Mouse (Mus musculus) heart, postnatal 36 days (tissue): ENCODE measurements at regions not wholly inside any gene's neighbourhood (a gene's known extent, or its start where the extent isn't known, plus 50 kb on each side); places are given as distances from the start of the nearest gene placed in this dataset.
A peak's percentile ranks its signal among the peaks of the same experiment; 100 is the strongest.

Experiments used
- DNase-seq, 2 experiments: peaks; one replicate each; pipeline ENCODE4 v3.0.0; 2021 to 2022
- intact Hi-C: fragments of 180-260 bp; cut with DNase I; formaldehyde crosslinking; loops from one replicate; pipeline ENCODE4 v1.15.1; 2025

- intact Hi-C loops, result no loop called here
- no peak for DNase-seq
Measured at GRCm38 (mm10) chr13:53722881-53723280, 250.0 kb upstream of the Msx2 start.

DNA sequence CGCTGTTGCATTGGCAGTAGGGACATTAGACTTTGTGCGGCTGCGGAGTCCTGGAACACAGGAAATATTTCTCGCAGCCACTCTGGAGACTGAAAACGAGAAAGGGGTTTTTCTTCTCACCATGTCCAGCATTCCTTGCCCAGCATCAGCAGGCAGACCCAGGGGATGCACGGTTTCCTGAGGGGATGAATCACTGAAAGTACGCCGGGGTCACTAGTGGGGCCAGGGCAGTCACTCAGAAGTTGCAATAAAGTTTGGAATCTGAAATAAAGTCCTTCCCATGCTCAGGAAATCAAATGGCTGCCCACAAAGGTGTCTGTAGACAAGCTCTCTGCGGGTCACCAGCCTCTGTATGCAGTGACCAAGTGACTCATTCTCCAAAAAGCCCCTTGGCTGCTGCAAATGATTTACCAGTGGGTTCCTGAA lies 248.2 kb upstream of the Msx2 start:
- no peak for DNase-seq
- intact Hi-C loops, result no loop called here

- DNase-seq, result no peak
- intact Hi-C loops, result no loop called here
Measured at GRCm38 (mm10) chr13:53717582-53717981, 244.7 kb upstream of the Msx2 start.

GRCm38 (mm10) chr13:53717086-53717485 lies 244.2 kb upstream of the Msx2 start:
- no peak for DNase-seq
- intact Hi-C loops, result no loop called here

DNA sequence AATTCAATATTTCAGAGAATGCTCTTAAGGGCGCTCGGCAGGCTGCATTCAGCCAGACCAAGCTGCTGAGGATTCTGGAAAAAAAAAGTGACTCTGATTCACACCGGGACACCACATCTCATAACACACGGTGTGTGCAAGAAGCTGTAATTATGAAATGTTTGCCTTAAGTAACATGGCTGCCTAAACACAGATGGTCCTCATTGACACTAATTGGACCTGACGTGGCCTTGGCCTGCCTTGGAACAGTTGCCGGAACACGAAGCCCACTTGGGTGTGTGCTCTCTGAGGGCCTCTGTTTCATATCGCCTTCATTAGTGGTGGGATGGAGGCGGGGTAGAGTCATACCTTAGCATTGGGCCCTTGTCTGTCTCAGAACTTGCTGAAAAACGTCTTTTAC lies 236.2 kb upstream of the Msx2 start:
- intact Hi-C loops, result no loop called here
- no peak for DNase-seq

DNA sequence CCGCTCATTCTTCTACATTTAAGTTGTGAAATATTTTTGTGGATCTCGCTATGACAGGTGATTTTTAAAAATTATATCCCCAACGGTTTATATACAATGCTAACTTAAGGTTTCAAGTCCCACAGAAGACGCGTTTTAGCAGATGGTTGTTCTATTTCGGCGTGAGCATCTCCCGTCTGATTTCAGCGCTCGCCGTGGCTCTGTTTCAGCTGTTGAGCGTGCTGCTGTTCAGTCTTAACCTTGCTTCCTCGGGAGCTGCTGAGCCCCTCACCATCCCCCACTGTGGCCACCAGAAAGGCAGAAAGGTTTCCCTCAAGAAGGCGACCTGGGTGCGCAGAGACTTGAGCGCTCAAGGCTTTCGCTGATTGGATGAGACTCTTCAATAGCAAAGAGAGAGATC lies 234.7 kb upstream of the Msx2 start:
- intact Hi-C loops, result no loop called here
- no peak for DNase-seq

DNA sequence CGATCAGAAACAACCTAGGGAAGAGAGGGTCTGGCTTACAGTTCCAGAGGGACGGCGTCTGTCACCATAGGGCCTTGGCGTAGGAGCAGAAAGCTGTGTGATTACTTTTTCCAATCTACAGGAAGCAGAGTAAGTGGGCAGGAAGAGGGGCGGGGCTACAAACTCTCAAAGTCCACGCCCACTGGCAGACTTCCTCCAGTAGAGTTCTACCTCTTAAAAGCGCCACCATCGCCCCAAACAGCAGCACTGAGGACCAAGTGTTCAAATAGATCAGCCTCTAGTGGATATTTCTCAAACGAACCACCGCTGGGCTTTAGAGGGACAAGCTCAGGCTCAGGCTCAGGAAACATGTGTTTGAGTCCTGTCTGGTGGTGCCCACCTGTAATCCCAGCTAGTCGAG lies 231.2 kb upstream of the Msx2 start:
- intact Hi-C loops, result no loop called here
- DNase-seq, result no peak

DNA sequence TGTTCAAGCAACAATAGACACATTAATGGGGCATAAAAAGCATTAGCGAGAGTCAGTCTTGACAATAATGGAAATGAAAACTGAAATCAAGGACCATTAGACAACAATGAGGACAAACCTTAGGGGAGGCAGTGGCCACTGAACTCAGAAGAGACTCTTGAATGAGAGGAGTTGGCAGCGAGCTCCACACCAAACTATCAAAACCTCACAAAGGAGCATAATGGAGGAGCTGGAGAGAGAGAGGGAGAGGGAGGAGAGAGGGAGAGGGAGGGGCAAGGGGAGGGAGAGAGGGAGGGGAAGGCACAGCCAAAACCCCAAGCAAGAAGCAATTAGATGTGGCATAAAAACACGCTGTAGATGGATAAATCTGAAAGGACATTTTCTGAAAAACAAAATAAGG lies 227.4 kb upstream of the Msx2 start:
- intact Hi-C loops, result no loop called here
- DNase-seq, result no peak

DNA sequence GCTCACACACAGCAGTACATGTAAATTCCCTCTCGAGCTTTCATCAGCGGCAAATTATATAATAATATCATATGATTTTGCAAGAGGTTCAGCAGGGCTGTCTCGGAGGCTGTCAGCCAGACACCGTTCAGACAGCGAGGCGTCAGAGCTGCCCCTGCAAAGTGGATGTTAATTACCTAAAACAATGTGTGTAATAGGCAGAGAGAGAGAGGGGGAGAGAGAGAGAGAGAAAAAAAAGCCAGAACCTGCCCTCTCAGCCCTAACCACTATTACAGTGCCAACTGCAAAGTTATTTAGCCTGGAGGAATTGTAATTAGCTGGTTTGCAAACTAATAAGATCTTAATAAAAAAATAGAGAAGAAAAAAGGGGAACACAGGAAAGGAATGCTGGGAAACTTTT lies 225.1 kb upstream of the Msx2 start:
- DNase-seq, result no peak
- intact Hi-C loops, result no loop called here

DNA sequence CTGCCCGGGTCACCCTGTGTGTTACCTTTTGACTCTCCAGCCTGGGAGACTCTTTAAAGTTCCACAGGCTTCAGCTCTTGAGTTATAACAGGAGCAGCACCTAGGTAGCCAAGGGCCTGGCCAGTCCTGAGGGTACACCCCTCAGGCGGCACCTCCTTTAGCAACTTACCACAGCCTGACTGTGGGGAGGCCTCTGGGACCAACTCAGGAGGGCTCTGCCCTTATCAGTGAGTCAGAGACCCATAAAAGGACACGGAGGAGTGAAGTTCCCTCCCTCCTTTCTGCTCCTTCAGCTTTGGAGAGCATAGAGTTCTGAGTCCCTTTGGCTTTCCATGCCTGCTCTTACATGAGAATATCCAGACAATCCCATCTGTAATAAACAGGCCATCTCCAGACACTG lies 222.5 kb upstream of the Msx2 start:
- DNase-seq, result no peak
- intact Hi-C loops, result no loop called here

- no peak for DNase-seq
- intact Hi-C loops, result loop anchor here (5.0 kb wide), 3 partner anchors 73 to 247 kb away; no protein-coding TSS in a partner anchor
Measured at GRCm38 (mm10) chr13:53688934-53689333, 216.1 kb upstream of the Msx2 start.

- peak; percentile 59 to 76 for DNase-seq
- intact Hi-C loops, result loop anchor here (5.0 kb wide), 3 partner anchors 74 to 246 kb away; no protein-coding TSS in a partner anchor
Measured at GRCm38 (mm10) chr13:53688489-53688888, 215.6 kb upstream of the Msx2 start.

DNA sequence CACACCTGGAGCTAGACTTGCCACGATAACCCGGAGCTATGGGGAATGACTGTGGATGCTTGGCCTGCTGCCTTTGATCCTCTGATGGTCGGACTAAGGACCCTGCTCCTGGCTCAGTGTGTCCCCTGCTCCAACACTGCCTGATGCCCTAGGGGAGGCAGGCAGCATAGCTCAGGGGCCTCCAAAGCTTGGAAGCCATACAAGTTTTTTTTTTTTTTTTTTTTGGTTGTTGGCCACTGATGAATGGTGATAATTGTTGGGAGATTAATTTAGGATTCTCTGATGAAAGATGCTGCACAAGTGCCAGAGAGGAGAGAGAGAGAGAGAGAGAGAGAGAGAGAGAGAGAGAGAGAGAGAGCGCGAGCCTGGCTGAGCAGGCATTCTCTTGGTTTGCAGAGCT lies 211.6 kb upstream of the Msx2 start:
- intact Hi-C loops, result no loop called here
- DNase-seq, result no peak

- intact Hi-C loops, result no loop called here
- DNase-seq, result no peak
Measured at GRCm38 (mm10) chr13:53677187-53677586, 204.3 kb upstream of the Msx2 start.

- intact Hi-C loops, result no loop called here
- no peak for DNase-seq
Measured at GRCm38 (mm10) chr13:53670361-53670760, 197.5 kb upstream of the Msx2 start.

DNA sequence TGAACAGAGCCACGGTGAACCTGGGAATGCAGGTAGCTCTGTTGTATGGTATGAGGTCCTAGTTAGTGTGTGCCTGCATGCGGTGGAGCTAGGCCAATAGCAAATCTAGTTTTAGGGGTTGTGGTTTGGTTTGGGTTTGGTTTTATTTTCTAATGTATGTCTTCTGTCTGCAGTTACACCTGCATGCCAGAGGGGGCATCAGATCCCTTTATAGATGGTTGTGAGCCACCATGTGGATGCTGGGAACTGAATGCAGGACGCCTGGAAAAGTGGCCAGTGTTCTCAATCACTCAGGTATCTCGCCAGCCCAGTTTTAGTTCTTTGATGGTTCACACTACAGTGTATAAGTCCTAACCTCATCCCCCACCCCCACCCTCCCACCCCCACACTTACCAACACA lies 194.6 kb upstream of the Msx2 start:
- DNase-seq, result no peak
- intact Hi-C loops, result no loop called here

DNA sequence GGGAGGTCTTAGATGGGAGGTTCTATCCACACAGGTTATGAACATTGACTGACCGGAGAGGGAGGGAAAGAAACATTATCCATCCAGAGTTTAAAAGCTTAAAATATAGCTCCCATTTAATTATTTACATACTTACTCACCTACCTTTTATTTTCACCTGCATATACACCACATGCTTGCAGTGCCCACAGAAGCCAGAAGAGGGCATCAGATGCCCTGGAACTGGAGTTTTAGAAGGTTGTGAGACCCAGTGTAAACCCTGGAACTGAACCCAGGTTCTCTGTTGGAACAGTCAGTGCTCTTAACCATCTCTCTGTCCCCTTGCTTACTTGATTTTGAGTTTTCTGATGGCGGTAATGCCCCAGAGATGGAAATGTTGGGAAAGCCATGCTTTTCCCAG lies 192.7 kb upstream of the Msx2 start:
- no peak for DNase-seq
- intact Hi-C loops, result no loop called here

DNA sequence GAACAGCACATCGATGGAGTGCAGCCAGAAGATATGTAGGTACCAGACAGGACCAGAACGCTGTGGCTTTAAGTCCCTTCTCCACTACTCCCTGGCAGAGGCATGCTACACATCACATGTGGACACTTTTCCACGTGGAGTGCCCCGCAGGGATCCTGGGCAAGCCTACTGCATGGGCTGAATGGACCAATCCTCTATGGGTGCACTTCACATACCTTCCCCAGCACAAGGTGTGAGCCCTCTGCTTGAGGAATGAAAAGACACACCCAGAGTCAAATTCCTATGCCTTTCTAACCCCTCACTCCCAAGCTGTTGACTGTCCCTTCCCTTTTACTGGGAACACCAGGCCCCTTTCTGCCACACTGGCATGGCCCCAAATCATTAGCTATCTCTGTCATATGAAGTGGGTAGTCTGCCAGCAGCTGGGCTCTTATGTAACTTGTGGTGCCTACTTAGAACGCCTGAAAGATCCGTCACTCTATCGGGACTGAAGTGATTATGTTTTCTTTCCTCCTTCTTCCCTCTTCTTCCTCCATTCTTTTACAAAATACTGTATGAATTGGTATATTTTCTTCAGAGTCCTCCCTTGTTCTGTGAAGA lies 191.9 kb upstream of the Msx2 start:
- peak; percentile 10 to 13 for DNase-seq
- intact Hi-C loops, result no loop called here

GRCm38 (mm10) chr13:53652826-53653225 lies 180.0 kb upstream of the Msx2 start:
- DNase-seq, result no peak
- intact Hi-C loops, result no loop called here

- intact Hi-C loops, result no loop called here
- DNase-seq, result no peak
Measured at GRCm38 (mm10) chr13:53648353-53648752, 175.5 kb upstream of the Msx2 start.

DNA sequence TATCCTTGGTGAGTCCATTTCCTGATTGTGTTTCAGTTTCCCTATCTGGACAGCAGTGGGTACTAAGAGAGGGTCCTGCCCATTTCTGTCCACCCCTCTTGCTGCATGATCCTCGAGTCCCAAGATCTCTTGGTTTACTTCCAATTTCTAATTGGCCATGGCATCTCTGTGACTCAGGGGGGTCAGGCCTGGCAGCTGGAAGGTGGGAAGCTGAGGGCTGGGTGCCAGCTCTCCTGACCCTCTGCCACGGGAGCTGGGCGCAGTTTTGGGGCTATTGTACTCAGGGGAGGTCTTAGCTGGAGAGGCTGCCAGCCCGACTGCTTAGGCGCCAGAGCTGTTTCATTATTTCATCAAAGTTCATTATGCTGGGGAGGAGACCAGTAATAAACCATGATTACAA lies 169.7 kb upstream of the Msx2 start:
- no peak for DNase-seq
- intact Hi-C loops, result no loop called here

- intact Hi-C loops, result no loop called here
- DNase-seq, result no peak
Measured at GRCm38 (mm10) chr13:53639584-53639983, 166.7 kb upstream of the Msx2 start.

- no peak for DNase-seq
- intact Hi-C loops, result no loop called here
Measured at GRCm38 (mm10) chr13:53639115-53639514, 166.2 kb upstream of the Msx2 start.
